Mouse (Mus musculus): ENCODE data around the gene Pea15a.

DNA sequence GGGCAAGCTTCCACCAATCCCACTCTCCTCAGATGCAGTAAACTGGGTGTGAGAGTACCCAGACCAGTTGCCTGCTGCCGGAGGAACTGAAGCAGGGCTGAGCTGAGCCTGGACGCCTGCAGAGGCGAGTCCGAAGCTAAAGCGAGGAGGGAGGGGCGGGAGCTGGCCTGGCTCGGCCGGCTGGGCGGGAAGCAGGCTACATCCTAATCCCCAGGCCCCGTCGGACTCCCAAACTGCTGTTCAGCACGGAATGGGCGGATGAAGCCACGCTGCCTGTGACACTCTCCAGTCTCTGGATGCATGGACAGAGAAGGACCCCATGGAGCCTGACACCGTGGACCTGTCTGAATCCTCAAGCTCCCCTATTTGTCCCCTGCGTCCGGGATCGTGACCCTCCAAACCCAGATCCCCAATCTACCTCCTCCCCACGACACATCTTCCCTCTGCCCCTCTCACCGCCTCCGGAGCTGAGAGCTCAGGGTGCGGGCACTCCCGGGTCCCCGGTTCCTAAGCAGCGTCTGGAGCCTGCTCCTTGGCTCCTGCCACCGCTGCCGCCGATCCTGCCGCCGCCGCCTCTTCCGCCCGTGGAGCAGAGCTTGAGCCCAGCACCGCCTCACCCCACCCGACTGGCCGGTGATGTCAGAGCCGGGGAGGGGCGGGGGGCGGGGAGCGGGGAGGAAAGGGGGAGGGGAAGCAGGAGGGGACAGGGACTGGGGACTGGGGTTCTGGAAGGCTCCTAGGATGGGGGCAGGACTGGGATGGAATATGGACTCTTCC lies at the start of gene Pea15a:
- no peak for TF ChIP-seq GATA1 (IDR thresholded peaks at IDR 0.05; ENCODE audit: low read length)
- TF ChIP-seq TAL1 (IDR thresholded peaks at IDR 0.05; ENCODE audit: low read length) = no peak

All from erythroblast, embryonic 14.5 days (primary cell).